Mouse (Mus musculus): ENCODE results near the gene Ap1m1.

DNA sequence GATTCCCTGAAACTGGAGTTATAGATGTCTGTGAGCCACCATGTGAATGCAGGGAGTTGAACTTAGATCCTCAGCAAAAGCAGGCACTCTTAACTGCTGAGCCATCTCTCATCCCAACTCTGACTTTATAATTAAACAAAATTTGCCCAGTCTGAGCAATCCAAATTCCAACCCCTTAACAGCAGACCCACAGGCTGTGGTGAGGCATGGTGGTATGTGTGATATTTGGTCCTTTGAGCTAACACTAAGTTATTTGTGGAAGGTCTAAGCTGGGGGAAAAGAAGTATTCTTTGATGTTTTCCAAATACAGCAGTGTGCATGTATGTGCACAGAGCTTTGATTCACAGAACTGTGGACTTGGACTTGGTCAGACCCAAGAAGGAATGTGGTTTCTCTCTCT is 49.2 kb downstream of the Ap1m1 start:
- TF ChIP-seq CTCF (IDR thresholded peaks at IDR 0.05; ENCODE audit: insufficient read depth, low read length) (no peak), POLR2A (IDR thresholded peaks at IDR 0.05; ENCODE audit: borderline replicate concordance, extremely low read depth, low read depth, low read length) (no peak)
